ENCODE assay signal across 18 mouse cellular contexts in genomic region chr5:67656821-67657259, GRCm38 (mm10). TPM values are rescaled to one million over a fixed set of nuclear protein-coding genes. Genes with fewer than 3 reads are reported as not detected.
DNase-seq lines count a peak whose midpoint lies in the region; ATAC-seq lines count a peak whose summit lies in the region.
"Had no signal": no experiment of that assay in that cellular context is flagged by ENCODE, and none has a peak within 500 bp of the region (broad histone marks: within the 10 kb centered on the region; RNA-seq: fewer than 3 reads in every experiment).

No protein-coding gene starts in this region.

- H3K4me3 ChIP-seq in forebrain, embryonic 14.5 days (ENCODE audit: low read depth, low read length) = no peak overlapping the region
- no peak overlapping the region for H3K4me3 ChIP-seq in forebrain, embryonic 13.5 days
- H3K4me3 ChIP-seq in midbrain, embryonic 12.5 days = no peak overlapping the region
- H3K4me3 ChIP-seq in midbrain, embryonic 16.5 days (ENCODE audit: low read depth, low read length) = no peak overlapping the region
- H3K4me3 ChIP-seq in neural tube, embryonic 11.5 days (ENCODE audit: low read depth, low read length) = no peak overlapping the region
- H3K4me3 ChIP-seq: embryonic facial prominence, embryonic 15.5 days; hindbrain, embryonic 15.5 days; left cerebral cortex, adult 2 months; liver, embryonic 13.5 days; lung, embryonic 15.5 days had no signal

- H3K9ac ChIP-seq in forebrain, embryonic 14.5 days (ENCODE audit: low read length) = no peak overlapping the region
- H3K9ac ChIP-seq in forebrain, embryonic 13.5 days = no peak overlapping the region
- H3K9ac ChIP-seq in midbrain, embryonic 12.5 days (replicated peaks) = no peak overlapping the region
- no peak overlapping the region for H3K9ac ChIP-seq in midbrain, embryonic 16.5 days (ENCODE audit: low read depth, low read length)
- H3K9ac ChIP-seq in neural tube, embryonic 11.5 days (ENCODE audit: low read length) = no peak overlapping the region
- H3K9ac ChIP-seq: embryonic facial prominence, embryonic 15.5 days; hindbrain, embryonic 15.5 days; liver, embryonic 13.5 days; lung, embryonic 15.5 days had no signal

- no peaks in the 10 kb centered on the region for H3K36me3 ChIP-seq in forebrain, embryonic 14.5 days (ENCODE audit: control insufficient read depth, insufficient read depth, low read length)
- H3K36me3 ChIP-seq in forebrain, embryonic 13.5 days (ENCODE audit: poor library complexity, severe bottlenecking) = 0 out of 2 replicates have a peak, but pooled peaks cover 6% of the 10 kb centered on the region
- 0 out of 2 replicates have a peak, but pooled peaks cover 6% of the 10 kb centered on the region for H3K36me3 ChIP-seq in midbrain, embryonic 12.5 days
- peaks cover 9% of the 10 kb centered on the region for H3K36me3 ChIP-seq in midbrain, embryonic 16.5 days (ENCODE audit: control insufficient read depth, insufficient read depth, low read length)
- no peaks in the 10 kb centered on the region for H3K36me3 ChIP-seq in neural tube, embryonic 11.5 days (ENCODE audit: control insufficient read depth, insufficient read depth, low read length)
- H3K36me3 ChIP-seq: embryonic facial prominence, embryonic 15.5 days had no signal

- 8% methylated on average over 13 of the region's 13 CpGs for WGBS in forebrain, embryonic 14.5 days
- 6% methylated on average over 13 of the region's 13 CpGs for WGBS in forebrain, embryonic 13.5 days
- WGBS in midbrain, embryonic 12.5 days = 10% methylated on average over 13 of the region's 13 CpGs
- 10% methylated on average over 13 of the region's 13 CpGs for WGBS in midbrain, embryonic 16.5 days
- WGBS in neural tube, embryonic 11.5 days = 12% methylated on average over 13 of the region's 13 CpGs

- no peak overlapping the region for H3K27ac ChIP-seq in forebrain, embryonic 14.5 days (ENCODE audit: low read depth, low read length)
- H3K27ac ChIP-seq in forebrain, embryonic 13.5 days = no peak overlapping the region
- 0 out of 2 replicates have a peak overlapping the region, but pooled peaks have one; percentile 56 for H3K27ac ChIP-seq in midbrain, embryonic 12.5 days (replicated peaks)
- H3K27ac ChIP-seq in midbrain, embryonic 16.5 days (ENCODE audit: low read length) = no peak overlapping the region
- no peak overlapping the region for H3K27ac ChIP-seq in neural tube, embryonic 11.5 days (ENCODE audit: low read depth, low read length)
- H3K27ac ChIP-seq: embryonic facial prominence, embryonic 15.5 days; hindbrain, embryonic 15.5 days; left cerebral cortex, adult 2 months; liver, embryonic 13.5 days; lung, embryonic 15.5 days had no signal

- 0 out of 2 replicates have a peak, but pooled peaks have one; percentile 34 for ATAC-seq in forebrain, embryonic 14.5 days
- ATAC-seq in forebrain, embryonic 13.5 days = no peak
- ATAC-seq in midbrain, embryonic 12.5 days (ENCODE audit: low FRiP score, low read depth) = peak; percentile 90
- ATAC-seq in midbrain, embryonic 16.5 days = no peak
- ATAC-seq in neural tube, embryonic 11.5 days (ENCODE audit: insufficient read depth, low FRiP score, low TSS enrichment) = peak; percentile 51; the same call in 1 of the 2 replicates

- no peaks in the 10 kb centered on the region for H3K9me3 ChIP-seq in forebrain, embryonic 14.5 days (replicated peaks; ENCODE audit: control insufficient read depth, low read length)
- H3K9me3 ChIP-seq in forebrain, embryonic 13.5 days (replicated peaks) = 0 out of 2 replicates have a peak, but pooled peaks cover 2% of the 10 kb centered on the region
- H3K9me3 ChIP-seq in midbrain, embryonic 12.5 days = peaks cover 5% of the 10 kb centered on the region; the same call in 1 of the 2 replicates
- H3K9me3 ChIP-seq in midbrain, embryonic 16.5 days (replicated peaks; ENCODE audit: control insufficient read depth, low read length, poor library complexity, severe bottlenecking) = no peaks in the 10 kb centered on the region
- no peaks in the 10 kb centered on the region for H3K9me3 ChIP-seq in neural tube, embryonic 11.5 days (ENCODE audit: control insufficient read depth, low read length)
- H3K9me3 ChIP-seq: embryonic facial prominence, embryonic 15.5 days; hindbrain, embryonic 15.5 days; liver, embryonic 13.5 days; lung, embryonic 15.5 days had no signal

- H3K27me3 ChIP-seq in forebrain, embryonic 14.5 days (replicated peaks; ENCODE audit: control insufficient read depth, insufficient read depth, low read length) = no peaks in the 10 kb centered on the region
- no peaks in the 10 kb centered on the region for H3K27me3 ChIP-seq in forebrain, embryonic 13.5 days
- H3K27me3 ChIP-seq in midbrain, embryonic 12.5 days = peaks cover 72% of the 10 kb centered on the region
- H3K27me3 ChIP-seq in midbrain, embryonic 16.5 days (ENCODE audit: control insufficient read depth, insufficient read depth, low read depth, low read length) = peaks cover 27% of the 10 kb centered on the region
- 0 out of 2 replicates have a peak, but pooled peaks cover 3% of the 10 kb centered on the region for H3K27me3 ChIP-seq in neural tube, embryonic 11.5 days (ENCODE audit: control insufficient read depth, insufficient read depth, low read length)
- H3K27me3 ChIP-seq: embryonic facial prominence, embryonic 15.5 days; hindbrain, embryonic 15.5 days; liver, embryonic 13.5 days; lung, embryonic 15.5 days had no signal

- no peak for DNase-seq in forebrain, embryonic 14.5 days (ENCODE audit: low spot score)
- DNase-seq in neural tube, embryonic 11.5 days (ENCODE audit: low spot score) = peak; percentile 34
- no peak for DNase-seq in lung, postnatal 10 days
- DNase-seq in spleen, postnatal 14 days (ENCODE audit: low spot score in 2 of 2) = no peak
- DNase-seq: adrenal gland, adult 8-10 months; cerebellum, adult 11-12 months; heart, adult 18-20 months; kidney, adult 11 months; kidney, postnatal 14 days; liver, embryonic 13.5 days; thymus, postnatal 4 days had no signal

- peaks cover 6% of the 10 kb centered on the region; the same call in 1 of the 2 replicates for H3K4me1 ChIP-seq in forebrain, embryonic 14.5 days (ENCODE audit: control insufficient read depth, insufficient read depth, low read length)
- peaks cover 15% of the 10 kb centered on the region for H3K4me1 ChIP-seq in forebrain, embryonic 13.5 days
- peaks cover 22% of the 10 kb centered on the region for H3K4me1 ChIP-seq in midbrain, embryonic 12.5 days
- H3K4me1 ChIP-seq in midbrain, embryonic 16.5 days (ENCODE audit: control insufficient read depth, insufficient read depth, low read length) = peaks cover 7% of the 10 kb centered on the region; the same call in 1 of the 2 replicates
- peaks cover 10% of the 10 kb centered on the region; the same call in 1 of the 2 replicates for H3K4me1 ChIP-seq in neural tube, embryonic 11.5 days (ENCODE audit: control insufficient read depth, insufficient read depth, low read length)
- H3K4me1 ChIP-seq: embryonic facial prominence, embryonic 15.5 days; liver, embryonic 13.5 days; lung, embryonic 15.5 days had no signal

- no peak overlapping the region for H3K4me2 ChIP-seq in forebrain, embryonic 14.5 days (ENCODE audit: low read length)
- no peak overlapping the region for H3K4me2 ChIP-seq in forebrain, embryonic 13.5 days
- peak overlapping the region; percentile 13; the same call in 1 of the 2 replicates for H3K4me2 ChIP-seq in midbrain, embryonic 12.5 days (replicated peaks)
- H3K4me2 ChIP-seq in midbrain, embryonic 16.5 days (ENCODE audit: low read length) = no peak overlapping the region
- H3K4me2 ChIP-seq in neural tube, embryonic 11.5 days (ENCODE audit: low read depth) = no peak overlapping the region
- H3K4me2 ChIP-seq: embryonic facial prominence, embryonic 15.5 days; hindbrain, embryonic 15.5 days; liver, embryonic 13.5 days; lung, embryonic 15.5 days had no signal

RNA-seq across cellular contexts. Expression of gene Shisa3, which starts 49.2 kb away (rescaled TPM):
- polyA plus RNA-seq in forebrain, embryonic 14.5 days (2014; fragmentation: Nextera tagmentation; extraction: Ambion mirVana) = 0.04 and 0.80 TPM in 2 replicates
- polyA plus RNA-seq in forebrain, embryonic 13.5 days (2015; fragmentation: Nextera tagmentation; extraction: Ambion mirVana) = 0.39 and 0.67 TPM in 2 replicates
- polyA plus RNA-seq in midbrain, embryonic 12.5 days (2016; fragmentation: Nextera tagmentation; extraction: Ambion mirVana) = 24.2 and 26.4 TPM in 2 replicates
- 16.3 and 19.5 TPM in 2 replicates for polyA plus RNA-seq in midbrain, embryonic 16.5 days (2015; fragmentation: Nextera tagmentation; extraction: Ambion mirVana)
- polyA plus RNA-seq in neural tube, embryonic 11.5 days (2014; fragmentation: Nextera tagmentation; extraction: Ambion mirVana) = 10.0 and 13.2 TPM in 2 replicates

Comparison
In these comparisons a context has a peak if more than half of its experiments do, and no peak if none do; other contexts are left out.
1. ATAC-seq: peak in forebrain, embryonic 14.5 days (single experiment), midbrain, embryonic 12.5 days (single experiment) and neural tube, embryonic 11.5 days (single experiment); none in forebrain, embryonic 13.5 days (single experiment) and midbrain, embryonic 16.5 days (single experiment).